Mouse (Mus musculus) cerebellum, adult (tissue): ENCODE results near the gene Mdm4.
A peak's percentile ranks its signal among the peaks of the same experiment; 100 is the strongest.
"Not testable (repeated sequence)": the region's sequence is repeated elsewhere in the genome, so short reads cannot be mapped to it uniquely, and the experiment has no call there.

ENCODE experiments used
- ATAC-seq: cut with Nextera tagmentation; 2 replicates; pipeline ENCODE4 v1.9.2; 2017; ENCODE audit warnings: mild to moderate bottlenecking, moderate library complexity, mixed read lengths; ENCODE audit not compliant: insufficient number of reproducible peaks, low FRiP score, low TSS enrichment

Gene Mdm4

GRCm38 (mm10) chr1:133054326-133054725 lies 24.0 kb upstream of the Mdm4 start:
- ATAC-seq, result no peak

DNA sequence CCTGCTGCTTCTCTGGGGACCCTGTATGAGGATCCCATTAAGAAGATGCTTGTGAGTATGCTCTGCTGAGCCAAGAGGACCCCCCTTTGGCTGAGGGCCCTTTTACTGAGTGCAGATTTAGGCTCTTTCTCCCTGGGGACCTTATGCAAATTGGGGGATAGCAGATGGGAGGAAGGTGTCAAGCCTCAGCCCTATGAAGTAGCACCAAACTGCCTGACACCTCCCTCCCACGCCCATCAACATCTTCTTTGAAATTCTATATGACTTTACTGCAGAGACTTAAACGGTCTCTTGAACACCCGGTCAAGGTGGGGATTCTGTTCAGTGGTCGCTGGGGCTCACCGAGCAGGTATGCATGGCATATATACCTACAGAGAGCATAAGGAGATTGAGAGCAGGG lies 22.7 kb upstream of the Mdm4 start:
- ATAC-seq, result no peak

- ATAC-seq, result no peak
Measured at GRCm38 (mm10) chr1:133051829-133052228, 21.5 kb upstream of the Mdm4 start.

- ATAC-seq, result no peak
Measured at GRCm38 (mm10) chr1:133050001-133050431, 19.7 kb upstream of the Mdm4 start.

- no peak for ATAC-seq
Measured at GRCm38 (mm10) chr1:133048690-133049089, 18.3 kb upstream of the Mdm4 start.

GRCm38 (mm10) chr1:133047575-133047974 lies 17.2 kb upstream of the Mdm4 start:
- no peak for ATAC-seq

DNA sequence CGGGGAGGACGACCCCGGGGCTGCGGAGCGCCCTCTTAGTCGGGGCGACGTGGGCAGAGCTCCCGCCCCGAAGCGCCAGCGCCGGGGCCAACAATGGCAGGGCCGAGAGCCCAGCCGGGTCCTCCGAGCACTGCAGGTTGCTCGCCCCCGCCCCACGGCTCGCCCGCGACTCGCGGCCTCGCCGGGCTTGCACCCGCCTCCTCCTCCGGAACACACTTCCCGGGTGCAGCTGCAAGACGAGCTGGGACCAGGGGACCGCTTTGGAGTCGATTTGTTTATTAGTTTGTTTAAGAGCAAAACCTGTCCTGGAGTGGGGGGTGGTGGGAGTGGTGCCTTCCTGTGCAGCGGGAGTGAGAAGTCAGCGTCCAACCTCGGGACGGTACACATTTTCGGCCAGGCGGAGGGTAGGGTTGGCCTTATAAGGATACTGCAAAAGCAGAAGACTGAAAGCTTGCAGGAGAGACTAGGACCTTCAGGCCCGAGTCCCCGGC lies 16.1 kb upstream of the Mdm4 start:
- ATAC-seq, result peak; percentile 42; the same call in 1 of the 2 replicates

- ATAC-seq, result peak; percentile 87
Measured at GRCm38 (mm10) chr1:133045861-133046440, 15.6 kb upstream of the Mdm4 start.

- no peak for ATAC-seq
Measured at GRCm38 (mm10) chr1:133045011-133045860, 14.9 kb upstream of the Mdm4 start, which contains the start of gene Pik3c2b. TSS of gene Pik3c2b (plus strand) at chr1:133045667.

GRCm38 (mm10) chr1:133039505-133039949 lies 9.2 kb upstream of the Mdm4 start:
- ATAC-seq, result 0 out of 2 replicates have a peak, but pooled peaks have one; percentile 26

DNA sequence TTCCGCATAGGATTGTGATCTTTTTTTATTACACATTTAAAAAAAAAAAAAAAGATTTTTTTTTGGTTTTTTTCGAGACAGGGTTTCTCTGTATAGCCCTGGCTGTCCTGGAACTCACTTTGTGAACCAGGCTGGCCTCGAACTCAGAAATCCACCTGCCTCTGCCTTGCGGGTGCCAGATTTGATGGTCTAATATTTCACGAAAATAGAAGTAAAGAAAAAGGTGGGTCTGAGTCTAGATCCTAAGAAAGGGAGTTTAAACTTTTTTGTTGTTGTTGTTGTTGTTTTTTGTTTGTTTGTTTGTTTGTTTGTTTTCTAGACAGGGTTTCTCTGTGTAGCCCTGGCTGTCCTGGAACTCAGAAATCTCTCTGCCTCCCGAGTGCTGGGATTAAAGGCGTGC lies 4.3 kb upstream of the Mdm4 start:
- ATAC-seq, result not testable (repeated sequence)

- ATAC-seq, result no peak; the same call in 1 of the 2 replicates
Measured at GRCm38 (mm10) chr1:133034091-133034460, 3.7 kb upstream of the Mdm4 start.

GRCm38 (mm10) chr1:133033316-133034090 lies 3.1 kb upstream of the Mdm4 start:
- ATAC-seq, result peak; percentile 45; the same call in 1 of the 2 replicates

DNA sequence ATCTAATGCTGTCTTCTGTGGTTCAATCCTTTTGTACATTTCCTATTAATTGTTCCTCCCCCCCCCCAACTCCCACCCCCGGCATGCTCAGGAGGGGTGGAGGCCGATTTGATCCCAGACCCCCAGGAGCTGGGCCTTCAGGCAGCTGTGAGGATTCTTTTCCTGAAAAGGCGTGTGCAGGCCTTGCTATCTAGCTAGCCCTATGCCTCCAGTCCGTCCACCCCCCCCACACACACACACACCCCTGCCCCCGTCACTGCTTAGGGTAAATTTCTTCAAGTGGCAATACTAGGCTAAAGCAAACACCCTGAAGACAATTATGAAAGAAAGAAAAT lies 2.6 kb upstream of the Mdm4 start:
- ATAC-seq, result no peak

- ATAC-seq, result no peak
Measured at GRCm38 (mm10) chr1:133029744-133030143, 617 bp downstream of the Mdm4 start.

DNA sequence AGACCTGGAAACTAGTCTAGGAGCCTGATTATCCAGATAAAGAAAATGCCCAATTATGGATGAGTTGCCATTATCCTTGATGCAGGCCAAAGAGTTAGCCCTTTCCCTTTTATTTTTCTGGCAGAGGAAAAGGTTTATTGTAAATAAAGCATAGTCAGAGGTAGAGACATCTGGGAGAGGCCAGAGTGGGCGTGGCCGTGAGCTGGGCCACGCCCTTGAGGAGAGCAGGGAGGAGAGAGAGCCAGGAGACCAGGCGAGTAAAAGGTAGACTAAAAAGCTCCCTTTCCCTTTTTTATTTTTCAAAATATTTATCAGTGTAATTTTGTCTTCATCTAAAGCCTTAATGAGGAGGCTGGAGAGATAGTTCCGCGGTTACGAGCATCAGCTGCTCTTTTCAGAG lies 2.4 kb downstream of the Mdm4 start:
- no peak for ATAC-seq

- no peak for ATAC-seq
Measured at GRCm38 (mm10) chr1:133027126-133027525, 3.2 kb downstream of the Mdm4 start.

GRCm38 (mm10) chr1:133025796-133026190 lies 4.6 kb downstream of the Mdm4 start:
- ATAC-seq, result not testable (repeated sequence)

GRCm38 (mm10) chr1:133025051-133025795 lies 5.1 kb downstream of the Mdm4 start:
- ATAC-seq, result peak; percentile 99

DNA sequence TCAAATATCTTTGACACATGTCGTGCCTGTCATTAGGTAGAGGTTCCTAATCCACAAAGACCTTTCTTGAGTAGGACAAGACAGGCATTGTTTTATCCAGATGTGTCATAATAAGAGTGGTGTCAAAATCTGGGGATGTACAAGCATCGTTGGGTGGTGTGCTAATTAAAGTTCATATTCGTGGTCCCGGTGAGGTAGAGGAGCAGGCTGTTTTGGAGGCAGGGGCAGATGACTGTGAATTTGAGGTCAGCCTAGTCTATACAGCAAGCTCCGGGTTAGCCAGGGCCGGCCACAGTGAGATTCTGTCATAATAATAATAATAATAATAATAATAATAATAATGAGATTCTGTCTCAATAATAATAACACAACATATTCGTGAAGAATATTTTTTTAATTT lies 5.9 kb downstream of the Mdm4 start:
- no peak for ATAC-seq
